Mouse (Mus musculus): ENCODE results near the gene Ccdc167. TPM values are rescaled to one million over a fixed set of nuclear protein-coding genes. Genes with fewer than 3 reads are reported as not detected.

Ccdc167 gene
- polyA plus RNA-seq, 1 experiment from 2014 or later, result 18.2 TPM

DNA sequence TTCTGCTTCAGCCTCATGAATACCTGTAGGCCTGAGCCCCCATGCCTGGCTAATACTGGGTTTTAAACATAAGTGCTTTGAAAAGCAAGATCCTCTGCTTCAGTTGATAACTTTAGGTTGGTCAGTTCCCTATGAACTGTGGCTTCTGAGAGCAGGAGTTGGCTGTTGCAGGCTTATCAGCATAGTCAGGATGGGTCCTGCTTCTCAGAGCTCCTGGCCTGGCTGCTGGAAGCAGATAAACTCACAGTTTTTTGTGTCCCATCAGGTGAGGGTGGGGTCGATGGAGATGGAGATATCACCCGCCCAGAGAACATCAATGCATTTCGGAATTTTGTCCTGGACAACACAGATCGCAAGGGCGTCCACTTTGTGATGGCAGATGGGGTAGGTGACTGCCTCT, 30.1 kb downstream of the Ccdc167 start:
- H3K9ac ChIP-seq, result no peak overlapping the region
- WGBS, result 88% methylated on average over 5 of the region's 5 CpGs
- no peaks in the 10 kb centered on the region for H3K4me1 ChIP-seq (ENCODE audit: insufficient read depth)
- H3K27ac ChIP-seq (ENCODE audit: low read depth), result no peak overlapping the region
- H3K4me3 ChIP-seq (ENCODE audit: low read depth, low read length), result no peak overlapping the region
- H3K4me2 ChIP-seq, result no peak overlapping the region
- TF ChIP-seq CTCF (IDR thresholded peaks at IDR 0.05; ENCODE audit: low read depth), result no peak
- no peaks in the 10 kb centered on the region for H3K27me3 ChIP-seq (ENCODE audit: insufficient read depth, low read length)
- DNase-seq (no peak), ATAC-seq (ENCODE audit: insufficient read depth) (no peak)
- peaks cover 87% of the 10 kb centered on the region for H3K36me3 ChIP-seq (ENCODE audit: insufficient read depth)
- no peaks in the 10 kb centered on the region for H3K9me3 ChIP-seq (ENCODE audit: low read depth, low read length)

DNA sequence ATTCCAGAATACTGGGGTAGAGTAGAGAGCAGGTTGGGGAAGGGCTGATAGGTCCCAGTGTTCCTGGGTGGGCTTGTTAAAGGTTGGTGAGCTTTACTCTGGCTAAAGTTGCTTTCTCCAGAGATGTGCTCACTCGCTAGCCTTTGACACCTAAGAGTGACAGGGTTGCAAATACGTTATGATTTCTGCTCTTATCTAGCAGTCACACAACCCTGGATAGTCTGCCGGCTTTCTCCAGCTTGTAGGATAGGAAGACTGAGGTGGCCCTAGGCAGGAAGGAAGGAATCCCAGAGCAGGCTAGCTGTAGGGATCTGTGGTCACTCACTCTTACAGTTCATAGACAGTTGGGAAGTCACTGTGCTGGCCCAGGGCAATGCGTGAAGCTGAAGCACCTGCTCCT, 32.6 kb downstream of the Ccdc167 start:
- no peak overlapping the region for H3K4me3 ChIP-seq (ENCODE audit: low read depth, low read length)
- no peak for DNase-seq
- H3K4me2 ChIP-seq, result no peak overlapping the region
- H3K27me3 ChIP-seq (ENCODE audit: insufficient read depth, low read length), result no peaks in the 10 kb centered on the region
- WGBS, result 84% methylated on average over 4 of the region's 4 CpGs
- peaks cover 93% of the 10 kb centered on the region for H3K36me3 ChIP-seq (ENCODE audit: insufficient read depth)
- no peak for TF ChIP-seq CTCF (IDR thresholded peaks at IDR 0.05; ENCODE audit: low read depth)
- no peak overlapping the region for H3K27ac ChIP-seq (ENCODE audit: low read depth)
- H3K9ac ChIP-seq, result no peak overlapping the region
- ATAC-seq (ENCODE audit: insufficient read depth), result no peak
- H3K4me1 ChIP-seq (ENCODE audit: insufficient read depth), result no peaks in the 10 kb centered on the region; the same call in 1 of the 2 replicates
- H3K9me3 ChIP-seq (ENCODE audit: low read depth, low read length), result no peaks in the 10 kb centered on the region

DNA sequence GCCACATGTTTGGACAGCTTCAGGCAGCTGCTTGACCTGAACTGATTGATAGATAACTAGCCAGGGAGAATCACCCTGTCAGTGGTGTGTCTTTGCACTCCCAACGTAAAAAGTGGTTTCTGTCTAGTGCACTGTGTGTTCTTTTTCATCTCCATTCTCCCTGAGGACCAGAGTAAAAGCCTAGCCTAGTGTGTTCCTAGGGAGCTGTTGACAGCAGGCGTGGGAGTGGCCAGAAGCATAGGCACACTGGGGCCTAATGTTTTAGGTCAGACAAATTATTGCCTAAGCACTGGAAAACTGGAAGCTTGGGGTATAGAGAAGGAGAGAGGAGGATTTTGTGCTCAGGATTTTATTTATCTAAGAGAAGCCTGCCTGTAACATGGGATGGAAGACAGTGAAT, 33.7 kb downstream of the Ccdc167 start:
- Histone ChIP-seq H3K27me3 (ENCODE audit: insufficient read depth, low read length) (no peaks in the 10 kb centered on the region), H3K36me3 (ENCODE audit: insufficient read depth) (peaks cover 97% of the 10 kb centered on the region), H3K4me2 (no peak overlapping the region), H3K9ac (no peak overlapping the region), H3K4me1 (ENCODE audit: insufficient read depth) (no peaks in the 10 kb centered on the region; the same call in 1 of the 2 replicates), H3K9me3 (ENCODE audit: low read depth, low read length) (no peaks in the 10 kb centered on the region), H3K4me3 (ENCODE audit: low read depth, low read length) (no peak overlapping the region), H3K27ac (ENCODE audit: low read depth) (no peak overlapping the region)
- ATAC-seq (ENCODE audit: insufficient read depth) (no peak), DNase-seq (no peak)
- TF ChIP-seq CTCF (IDR thresholded peaks at IDR 0.05; ENCODE audit: low read depth), result no peak
- 74% methylated on average over 2 of the region's 2 CpGs for WGBS

DNA sequence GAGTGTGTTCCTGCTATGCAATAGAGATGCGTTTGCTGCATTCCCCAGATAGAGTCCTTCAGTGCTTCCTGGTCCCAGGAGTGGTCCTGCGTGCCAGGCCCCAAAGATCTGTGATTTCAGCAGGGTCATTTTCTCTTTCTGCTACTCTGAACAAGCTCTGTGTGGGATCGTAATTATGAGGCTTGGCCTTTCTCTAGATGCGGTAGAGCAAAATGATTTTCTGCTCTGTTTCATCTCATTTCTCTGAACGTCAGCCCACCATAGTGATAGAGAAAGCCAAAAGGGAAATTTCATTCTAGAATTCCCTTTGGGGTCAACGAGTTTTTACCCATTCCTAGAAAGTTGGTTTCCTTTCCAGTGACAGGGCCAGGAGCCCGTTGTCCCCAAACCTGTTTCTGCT, 34.6 kb downstream of the Ccdc167 start:
- WGBS, result 90% methylated on average over 7 of the region's 7 CpGs
- Histone ChIP-seq H3K4me1 (ENCODE audit: insufficient read depth) (no peaks in the 10 kb centered on the region; the same call in 1 of the 2 replicates), H3K9me3 (ENCODE audit: low read depth, low read length) (no peaks in the 10 kb centered on the region), H3K4me3 (ENCODE audit: low read depth, low read length) (no peak overlapping the region), H3K9ac (no peak overlapping the region), H3K27ac (ENCODE audit: low read depth) (no peak overlapping the region), H3K4me2 (no peak overlapping the region), H3K36me3 (ENCODE audit: insufficient read depth) (peaks cover 98% of the 10 kb centered on the region), H3K27me3 (ENCODE audit: insufficient read depth, low read length) (no peaks in the 10 kb centered on the region)
- no peak for TF ChIP-seq CTCF (IDR thresholded peaks at IDR 0.05; ENCODE audit: low read depth)
- DNase-seq (no peak), ATAC-seq (ENCODE audit: insufficient read depth) (no peak)

DNA sequence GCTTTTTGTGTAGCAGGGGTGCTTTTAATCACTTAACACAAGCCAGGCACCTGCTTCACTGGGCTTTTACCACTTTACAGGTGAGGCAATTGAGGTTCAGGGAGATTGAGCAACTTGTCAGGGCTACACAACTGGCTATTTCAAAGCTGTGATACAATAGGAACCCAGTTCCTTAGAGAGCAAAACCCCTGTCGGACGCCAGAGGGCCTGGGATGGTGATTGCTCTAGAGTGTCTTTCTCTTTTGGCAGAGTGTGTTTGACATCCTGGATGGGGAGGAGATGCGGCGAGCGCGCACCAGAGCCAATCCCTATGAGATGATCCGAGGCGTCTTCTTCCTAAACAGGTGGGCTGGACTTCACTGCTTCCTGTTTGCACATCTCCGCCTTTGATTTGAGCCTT, 35.2 kb downstream of the Ccdc167 start:
- no peak for TF ChIP-seq CTCF (IDR thresholded peaks at IDR 0.05; ENCODE audit: low read depth)
- no peak overlapping the region for H3K4me2 ChIP-seq
- no peak overlapping the region for H3K4me3 ChIP-seq (ENCODE audit: low read depth, low read length)
- H3K27me3 ChIP-seq (ENCODE audit: insufficient read depth, low read length), result no peaks in the 10 kb centered on the region
- ATAC-seq (ENCODE audit: insufficient read depth) (no peak), DNase-seq (no peak)
- 93% methylated on average over 9 of the region's 9 CpGs for WGBS
- no peak overlapping the region for H3K27ac ChIP-seq (ENCODE audit: low read depth)
- peaks cover 98% of the 10 kb centered on the region for H3K36me3 ChIP-seq (ENCODE audit: insufficient read depth)
- no peaks in the 10 kb centered on the region; the same call in 1 of the 2 replicates for H3K4me1 ChIP-seq (ENCODE audit: insufficient read depth)
- H3K9me3 ChIP-seq (ENCODE audit: low read depth, low read length), result no peaks in the 10 kb centered on the region
- H3K9ac ChIP-seq, result no peak overlapping the region

DNA sequence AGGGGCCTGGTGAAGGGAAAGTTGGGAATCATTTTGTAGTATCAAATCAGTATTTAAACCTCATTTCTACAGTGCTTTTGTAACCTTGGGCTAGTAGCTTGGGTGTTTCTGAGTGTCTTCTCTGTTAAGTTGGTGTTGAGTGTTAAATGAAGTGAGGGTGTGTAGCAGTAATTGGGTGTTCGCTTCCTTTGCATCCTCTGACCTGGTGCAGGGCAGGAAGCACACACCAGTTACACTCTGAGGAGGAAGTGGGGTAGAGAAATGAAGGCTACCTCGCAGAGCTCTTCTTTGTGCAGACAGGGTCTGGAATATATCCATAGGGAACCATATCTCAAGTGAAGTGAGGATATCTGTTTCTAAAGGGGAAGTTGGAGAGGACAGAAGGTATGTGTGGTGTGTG, 35.9 kb downstream of the Ccdc167 start:
- peak overlapping the region; percentile 63; the same call in 1 of the 2 replicates for H3K27ac ChIP-seq (ENCODE audit: low read depth)
- peaks cover 98% of the 10 kb centered on the region for H3K36me3 ChIP-seq (ENCODE audit: insufficient read depth)
- no peak overlapping the region for H3K4me3 ChIP-seq (ENCODE audit: low read depth, low read length)
- H3K4me1 ChIP-seq (ENCODE audit: insufficient read depth), result no peaks in the 10 kb centered on the region; the same call in 1 of the 2 replicates
- ATAC-seq (ENCODE audit: insufficient read depth), result no peak
- TF ChIP-seq CTCF (IDR thresholded peaks at IDR 0.05; ENCODE audit: low read depth), result no peak
- H3K4me2 ChIP-seq, result no peak overlapping the region
- H3K9me3 ChIP-seq (ENCODE audit: low read depth, low read length), result no peaks in the 10 kb centered on the region
- WGBS, result 76% methylated on average over 2 of the region's 2 CpGs
- no peak for DNase-seq
- H3K27me3 ChIP-seq (ENCODE audit: insufficient read depth, low read length), result no peaks in the 10 kb centered on the region
- H3K9ac ChIP-seq, result no peak overlapping the region

DNA sequence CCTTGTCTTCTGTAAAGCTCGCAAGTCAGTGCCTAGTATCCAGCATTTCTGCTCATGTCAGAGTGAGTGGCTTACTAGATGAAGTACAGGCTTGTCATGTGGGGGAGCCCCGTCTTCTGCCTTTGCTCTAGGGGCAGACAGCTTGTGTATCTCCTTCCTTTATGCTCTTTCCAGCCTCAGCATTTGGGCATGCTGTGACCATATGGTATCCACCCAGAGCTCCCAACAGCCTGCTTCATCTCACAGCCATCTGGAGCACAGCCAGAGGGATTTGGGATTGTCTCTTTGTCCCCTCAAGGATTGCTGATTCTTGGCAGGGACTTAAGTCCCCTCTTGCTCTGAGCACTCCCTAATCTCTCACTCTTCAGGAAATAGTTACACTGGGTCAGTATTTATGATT, 36.7 kb downstream of the Ccdc167 start:
- H3K4me3 ChIP-seq (ENCODE audit: low read depth, low read length), result no peak overlapping the region
- peaks cover 98% of the 10 kb centered on the region for H3K36me3 ChIP-seq (ENCODE audit: insufficient read depth)
- no peaks in the 10 kb centered on the region for H3K9me3 ChIP-seq (ENCODE audit: low read depth, low read length)
- 56% methylated on average over 2 of the region's 2 CpGs for WGBS
- no peaks in the 10 kb centered on the region; the same call in 1 of the 2 replicates for H3K4me1 ChIP-seq (ENCODE audit: insufficient read depth)
- peak; percentile 88 for ATAC-seq (ENCODE audit: insufficient read depth)
- H3K27me3 ChIP-seq (ENCODE audit: insufficient read depth, low read length), result no peaks in the 10 kb centered on the region
- H3K9ac ChIP-seq, result no peak overlapping the region
- TF ChIP-seq CTCF (IDR thresholded peaks at IDR 0.05; ENCODE audit: low read depth), result no peak
- no peak overlapping the region for H3K4me2 ChIP-seq
- H3K27ac ChIP-seq (ENCODE audit: low read depth), result peak overlapping the region; percentile 63; the same call in 1 of the 2 replicates
- DNase-seq, result peak; percentile 91

Measured in lung, embryonic 14.5 days (tissue).